Comparison of ENCODE assay signal across 16 mouse cellular contexts in the genomic region with DNA sequence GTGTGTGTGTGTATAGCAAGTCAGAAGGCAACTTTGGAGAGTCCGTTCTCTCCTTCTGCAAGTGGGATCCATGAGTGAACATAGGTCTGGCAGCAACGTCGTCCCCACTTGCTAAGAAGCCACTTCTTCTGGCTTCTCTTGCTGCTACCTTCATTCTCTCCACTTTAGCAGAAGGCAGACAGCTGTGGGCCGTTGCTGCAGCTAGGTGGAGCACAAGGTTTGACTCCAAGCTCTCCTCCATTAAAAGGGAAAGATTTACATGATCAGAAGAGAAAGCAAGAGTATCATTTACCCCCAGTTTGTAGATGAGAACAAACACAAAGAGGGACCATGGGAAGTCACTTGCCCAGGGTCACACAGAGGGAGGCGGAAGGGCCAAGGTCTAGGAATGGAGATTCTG. TPM values are rescaled to one million over a fixed set of nuclear protein-coding genes. Genes with fewer than 3 reads are reported as not detected.
"Had no signal": no experiment of that assay in that cellular context is flagged by ENCODE, and none has a peak within 500 bp of the region (broad histone marks: within the 10 kb centered on the region; RNA-seq: fewer than 3 reads in every experiment).

No protein-coding gene starts in this region.

- H3K4me2 ChIP-seq: limb, embryonic 13.5 days; liver, embryonic 13.5 days; midbrain, embryonic 11.5 days; midbrain, embryonic 15.5 days; neural tube, embryonic 13.5 days; stomach, embryonic 15.5 days had no signal

- H3K27me3 ChIP-seq: liver, embryonic 13.5 days; midbrain, embryonic 15.5 days; neural tube, embryonic 13.5 days; stomach, embryonic 15.5 days had no signal

- H3K4me3 ChIP-seq: limb, embryonic 13.5 days; liver, embryonic 13.5 days; midbrain, embryonic 15.5 days; neural tube, embryonic 13.5 days; stomach, embryonic 15.5 days had no signal

- ATAC-seq: midbrain, embryonic 15.5 days had no signal

- DNase-seq: kidney, adult 9 months; kidney, postnatal 14 days; left cerebral cortex, postnatal 4 days; liver, embryonic 13.5 days; lung, adult 18-20 months; lung, postnatal 4 days; retina, postnatal 1 day; right cerebral cortex, postnatal 14 days; thymus, postnatal 4 days had no signal

- H3K9me3 ChIP-seq: limb, embryonic 13.5 days; liver, embryonic 13.5 days; midbrain, embryonic 15.5 days; neural tube, embryonic 13.5 days; stomach, embryonic 15.5 days had no signal

- H3K4me1 ChIP-seq: liver, embryonic 13.5 days had no signal

- H3K9ac ChIP-seq: limb, embryonic 13.5 days; liver, embryonic 13.5 days; midbrain, embryonic 15.5 days; neural tube, embryonic 13.5 days; stomach, embryonic 15.5 days had no signal

- H3K27ac ChIP-seq: limb, embryonic 13.5 days; liver, embryonic 13.5 days; midbrain, embryonic 15.5 days; neural tube, embryonic 13.5 days; stomach, embryonic 15.5 days had no signal

- H3K36me3 ChIP-seq: limb, embryonic 13.5 days; liver, embryonic 13.5 days; midbrain, embryonic 15.5 days; stomach, embryonic 15.5 days had no signal

RNA-seq across cellular contexts. Expression of a gene that starts 44.0 kb away (rescaled TPM):
- total RNA-seq: megakaryocyte, adult 5-6 weeks had no signal
- polyA plus RNA-seq: spleen, adult 2 months had no signal
